Mouse (Mus musculus): ENCODE data around the gene Olfr1335. TPM values are rescaled to one million over a fixed set of nuclear protein-coding genes. Genes with fewer than 3 reads are reported as not detected.

Gene Olfr1335
- total and polyA plus RNA-seq, 3 experiments = not detected

Other genes with a start within 250 kb of the Olfr1335 start
- gene Cfap57, start 189.2 kb downstream of the Olfr1335 start, total RNA-seq (2012; rRNA removed) = not detected in 2 replicates
- not detected in 2 replicates for gene Cfap57, start 189.2 kb downstream of the Olfr1335 start, total RNA-seq (2014; rRNA removed)
- gene Cfap57, start 189.2 kb downstream of the Olfr1335 start, polyA plus RNA-seq (2012; ENCODE audit: insufficient read length, low read depth) = not detected in 2 replicates
- 167 and 209 TPM in 2 replicates for gene Ebna1bp2, start 189.1 kb downstream of the Olfr1335 start, total RNA-seq (2012; rRNA removed)
- gene Ebna1bp2, start 189.1 kb downstream of the Olfr1335 start, total RNA-seq (2014; rRNA removed) = 271 and 276 TPM in 2 replicates
- gene Ebna1bp2, start 189.1 kb downstream of the Olfr1335 start, polyA plus RNA-seq (2012; ENCODE audit: insufficient read length, low read depth) = 257 and 309 TPM in 2 replicates
- not detected in 2 replicates for gene Olfr62, start 151.0 kb downstream of the Olfr1335 start, total RNA-seq (2012; rRNA removed)
- gene Olfr62, start 151.0 kb downstream of the Olfr1335 start, total RNA-seq (2014; rRNA removed) = not detected in 2 replicates
- gene Olfr62, start 151.0 kb downstream of the Olfr1335 start, polyA plus RNA-seq (2012; ENCODE audit: insufficient read length, low read depth) = not detected in 2 replicates
- gene Olfr1342, start 117.2 kb downstream of the Olfr1335 start, total RNA-seq (2012; rRNA removed) = not detected in 2 replicates
- not detected in 2 replicates for gene Olfr1342, start 117.2 kb downstream of the Olfr1335 start, total RNA-seq (2014; rRNA removed)
- not detected in 2 replicates for gene Olfr1342, start 117.2 kb downstream of the Olfr1335 start, polyA plus RNA-seq (2012; ENCODE audit: insufficient read length, low read depth)
- not detected in 2 replicates for gene Olfr1341, start 106.4 kb downstream of the Olfr1335 start, total RNA-seq (2012; rRNA removed)
- not detected in 2 replicates for gene Olfr1341, start 106.4 kb downstream of the Olfr1335 start, total RNA-seq (2014; rRNA removed)
- gene Olfr1341, start 106.4 kb downstream of the Olfr1335 start, polyA plus RNA-seq (2012; ENCODE audit: insufficient read length, low read depth) = not detected in 2 replicates
- gene Olfr1340, start 89.8 kb downstream of the Olfr1335 start, total RNA-seq (2012; rRNA removed) = not detected in 2 replicates
- not detected in 2 replicates for gene Olfr1340, start 89.8 kb downstream of the Olfr1335 start, total RNA-seq (2014; rRNA removed)
- gene Olfr1340, start 89.8 kb downstream of the Olfr1335 start, polyA plus RNA-seq (2012; ENCODE audit: insufficient read length, low read depth) = not detected in 2 replicates
- not detected in 2 replicates for gene Olfr1339, start 77.8 kb downstream of the Olfr1335 start, total RNA-seq (2012; rRNA removed)
- not detected in 2 replicates for gene Olfr1339, start 77.8 kb downstream of the Olfr1335 start, total RNA-seq (2014; rRNA removed)
- not detected in 2 replicates for gene Olfr1339, start 77.8 kb downstream of the Olfr1335 start, polyA plus RNA-seq (2012; ENCODE audit: insufficient read length, low read depth)
- gene Olfr1338, start 51.2 kb downstream of the Olfr1335 start, total RNA-seq (2012; rRNA removed) = 0.04 TPM in 1 of 2 replicates, not detected in the other
- not detected in 2 replicates for gene Olfr1338, start 51.2 kb downstream of the Olfr1335 start, total RNA-seq (2014; rRNA removed)
- gene Olfr1338, start 51.2 kb downstream of the Olfr1335 start, polyA plus RNA-seq (2012; ENCODE audit: insufficient read length, low read depth) = not detected in 2 replicates
- not detected in 2 replicates for gene Olfr1337, start 27.4 kb downstream of the Olfr1335 start, total RNA-seq (2012; rRNA removed)
- gene Olfr1337, start 27.4 kb downstream of the Olfr1335 start, total RNA-seq (2014; rRNA removed) = not detected in 2 replicates
- not detected in 2 replicates for gene Olfr1337, start 27.4 kb downstream of the Olfr1335 start, polyA plus RNA-seq (2012; ENCODE audit: insufficient read length, low read depth)
- gene Olfr1333, start 26.3 kb upstream of the Olfr1335 start, total RNA-seq (2012; rRNA removed) = not detected in 2 replicates
- gene Olfr1333, start 26.3 kb upstream of the Olfr1335 start, total RNA-seq (2014; rRNA removed) = not detected in 2 replicates
- gene Olfr1333, start 26.3 kb upstream of the Olfr1335 start, polyA plus RNA-seq (2012; ENCODE audit: insufficient read length, low read depth) = not detected in 2 replicates
- gene Olfr1331, start 54.7 kb upstream of the Olfr1335 start, total RNA-seq (2012; rRNA removed) = 0.08 TPM in 1 of 2 replicates, not detected in the other
- not detected in 2 replicates for gene Olfr1331, start 54.7 kb upstream of the Olfr1335 start, total RNA-seq (2014; rRNA removed)
- 0.12 and 0.26 TPM in 2 replicates for gene Olfr1331, start 54.7 kb upstream of the Olfr1335 start, polyA plus RNA-seq (2012; ENCODE audit: insufficient read length, low read depth)
- 0.47 and 0.50 TPM in 2 replicates for gene Olfr1330, start 78.7 kb upstream of the Olfr1335 start, total RNA-seq (2012; rRNA removed)
- not detected in 2 replicates for gene Olfr1330, start 78.7 kb upstream of the Olfr1335 start, total RNA-seq (2014; rRNA removed)
- gene Olfr1330, start 78.7 kb upstream of the Olfr1335 start, polyA plus RNA-seq (2012; ENCODE audit: insufficient read length, low read depth) = 2.5 and 3.0 TPM in 2 replicates
- gene Olfr1329, start 107.5 kb upstream of the Olfr1335 start, total RNA-seq (2012; rRNA removed) = 0.25 and 0.34 TPM in 2 replicates
- not detected in 2 replicates for gene Olfr1329, start 107.5 kb upstream of the Olfr1335 start, total RNA-seq (2014; rRNA removed)
- gene Olfr1329, start 107.5 kb upstream of the Olfr1335 start, polyA plus RNA-seq (2012; ENCODE audit: insufficient read length, low read depth) = not detected in 2 replicates
- gene Olfr1328, start 128.7 kb upstream of the Olfr1335 start, total RNA-seq (2012; rRNA removed) = 1.4 and 1.6 TPM in 2 replicates
- gene Olfr1328, start 128.7 kb upstream of the Olfr1335 start, total RNA-seq (2014; rRNA removed) = 0.74 and 1.5 TPM in 2 replicates
- 1.1 and 1.2 TPM in 2 replicates for gene Olfr1328, start 128.7 kb upstream of the Olfr1335 start, polyA plus RNA-seq (2012; ENCODE audit: insufficient read length, low read depth)
- gene Lao1, start 151.6 kb upstream of the Olfr1335 start, total RNA-seq (2012; rRNA removed) = 0.34 and 0.46 TPM in 2 replicates
- gene Lao1, start 151.6 kb upstream of the Olfr1335 start, total RNA-seq (2014; rRNA removed) = not detected in 2 replicates
- gene Lao1, start 151.6 kb upstream of the Olfr1335 start, polyA plus RNA-seq (2012; ENCODE audit: insufficient read length, low read depth) = 0.81 and 1.1 TPM in 2 replicates

Data from CH12.LX (cell line).